Mouse (Mus musculus) liver, embryonic 14.5 days (tissue): ENCODE results near the gene Filip1l.

Experiments used
- CTCF ChIP-seq: IDR thresholded peaks from 2 replicates; pipeline ENCODE4 v1.5.1; 2016; ENCODE audit warnings: antibody characterized with exemption, low read depth, control low read depth
- EP300 ChIP-seq: IDR thresholded peaks from 2 replicates; pipeline ENCODE4 v1.6.1; 2016; ENCODE audit warnings: antibody characterized with exemption, low read depth

DNA sequence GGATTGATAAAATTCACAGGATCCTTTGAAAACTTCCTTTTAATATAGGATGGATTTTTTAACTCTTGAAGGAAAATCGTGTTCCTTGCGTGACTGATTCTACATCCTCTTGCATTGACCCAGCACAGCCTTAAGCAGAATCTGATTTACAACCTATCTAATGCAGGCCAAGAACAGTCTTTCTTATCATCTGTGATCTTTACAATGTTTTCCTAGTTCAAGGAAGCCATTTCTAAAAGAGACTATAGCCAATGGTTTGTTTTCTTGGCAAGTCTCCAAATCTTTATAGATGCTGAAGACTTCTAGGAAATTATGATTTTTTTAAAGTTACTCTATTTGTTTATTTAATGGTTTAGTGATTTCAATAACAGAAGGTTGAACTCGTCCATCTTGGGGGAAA lies 19.3 kb downstream of the Filip1l start:
- TF ChIP-seq CTCF (no peak), EP300 (no peak)
